Mouse (Mus musculus): ENCODE results near the gene Tmem115. TPM values are rescaled to one million over a fixed set of nuclear protein-coding genes. Genes with fewer than 3 reads are reported as not detected.
A peak's percentile ranks its signal among the peaks of the same experiment; 100 is the strongest.

Tmem115 gene
- polyA plus RNA-seq, 1 experiment: 43.4 TPM

- TF ChIP-seq TCF12 (IDR thresholded peaks at IDR 0.05; ENCODE audit: insufficient read depth, poor library complexity, severe bottlenecking) (no peak), POLR2AphosphoS2 (IDR thresholded peaks at IDR 0.05; ENCODE audit: insufficient read length, low read depth) (no peak), POLR2A (IDR thresholded peaks at IDR 0.05; ENCODE audit: insufficient read length, low read depth) (no peak), E2F4 (IDR thresholded peaks at IDR 0.05; ENCODE audit: insufficient read depth) (no peak), TCF3 (IDR thresholded peaks at IDR 0.05; ENCODE audit: insufficient read length, low read depth) (no peak), MYOD1 (IDR thresholded peaks at IDR 0.05; ENCODE audit: control insufficient read depth in 1 of 3, insufficient read length in 2 of 3, low read depth in 2 of 3) (no peak), SRF (IDR thresholded peaks at IDR 0.05; ENCODE audit: control insufficient read depth, insufficient read length, low read depth) (no peak), MYOG (IDR thresholded peaks at IDR 0.05; ENCODE audit: control insufficient read depth in 1 of 3, insufficient read depth in 1 of 3, insufficient read length in 2 of 3, low read depth in 2 of 3) (no peak), CEBPB (IDR thresholded peaks at IDR 0.05; ENCODE audit: insufficient read depth, poor library complexity, severe bottlenecking) (no peak), REST (IDR thresholded peaks at IDR 0.05; ENCODE audit: insufficient read depth, insufficient read length) (no peak), USF1 (IDR thresholded peaks at IDR 0.05; ENCODE audit: low read depth) (no peak), MAX (IDR thresholded peaks at IDR 0.05; ENCODE audit: low read depth) (no peak)
- H3K36me3 ChIP-seq (ENCODE audit: control insufficient read depth, insufficient read depth): no peaks in the 10 kb centered on the region
- H3ac ChIP-seq (ENCODE audit: control insufficient read depth, insufficient read length): no peak overlapping the region
- no peaks in the 10 kb centered on the region for H3K27me3 ChIP-seq (ENCODE audit: control insufficient read depth, insufficient read depth, insufficient read length)
- H3K79me2 ChIP-seq (ENCODE audit: control insufficient read depth, insufficient read depth): peaks cover 5% of the 10 kb centered on the region
- H3K4me3 ChIP-seq: no peak overlapping the region
- H3K4me2 ChIP-seq (ENCODE audit: low read depth): no peak overlapping the region
These were observed 48.8 kb downstream of the Tmem115 start for GRCm38 (mm10) chr9:107582509-107583062.

GRCm38 (mm10) chr9:107583174-107583573, 49.4 kb downstream of the Tmem115 start:
- TF ChIP-seq POLR2AphosphoS2 (IDR thresholded peaks at IDR 0.05; ENCODE audit: insufficient read length, low read depth): peak; percentile 24
- TF ChIP-seq MAX (IDR thresholded peaks at IDR 0.05; ENCODE audit: low read depth): no peak
- Histone ChIP-seq H3K79me2 (ENCODE audit: control insufficient read depth, insufficient read depth) (peaks cover 10% of the 10 kb centered on the region), H3ac (ENCODE audit: control insufficient read depth, insufficient read length) (no peak overlapping the region), H3K27me3 (ENCODE audit: control insufficient read depth, insufficient read depth, insufficient read length) (no peaks in the 10 kb centered on the region), H3K36me3 (ENCODE audit: control insufficient read depth, insufficient read depth) (no peaks in the 10 kb centered on the region), H3K4me3 (no peak overlapping the region), H3K4me2 (ENCODE audit: low read depth) (no peak overlapping the region)

DNA sequence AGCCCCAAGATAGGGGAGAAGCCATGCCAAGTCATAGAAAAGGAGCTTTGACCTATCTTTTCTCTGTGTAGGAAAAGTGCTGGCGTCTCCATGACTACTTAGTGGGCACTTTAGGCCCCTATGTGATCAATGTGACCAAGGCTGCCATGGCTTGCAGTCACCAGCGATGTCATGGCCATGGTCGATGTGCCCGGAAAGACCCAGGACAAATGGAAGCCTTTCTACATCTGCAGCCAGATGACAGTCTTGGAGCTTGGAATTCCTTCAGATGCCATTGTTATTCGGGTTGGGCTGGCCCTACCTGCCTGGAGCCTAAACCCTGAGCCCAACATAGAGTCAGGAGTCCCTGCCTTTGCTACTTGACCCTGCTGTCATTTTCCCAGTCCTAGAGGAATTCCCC, 52.8 kb downstream of the Tmem115 start:
- TF ChIP-seq MYOG (IDR thresholded peaks at IDR 0.05; ENCODE audit: control insufficient read depth in 1 of 3, insufficient read depth in 1 of 3, insufficient read length in 2 of 3, low read depth in 2 of 3) (no peak), MYOD1 (IDR thresholded peaks at IDR 0.05; ENCODE audit: control insufficient read depth in 1 of 3, insufficient read length in 2 of 3, low read depth in 2 of 3) (no peak), SRF (IDR thresholded peaks at IDR 0.05; ENCODE audit: control insufficient read depth, insufficient read length, low read depth) (no peak), POLR2A (IDR thresholded peaks at IDR 0.05; ENCODE audit: insufficient read length, low read depth) (no peak), REST (IDR thresholded peaks at IDR 0.05; ENCODE audit: insufficient read depth, insufficient read length) (no peak), POLR2AphosphoS2 (IDR thresholded peaks at IDR 0.05; ENCODE audit: insufficient read length, low read depth) (no peak), E2F4 (IDR thresholded peaks at IDR 0.05; ENCODE audit: insufficient read depth) (no peak), CEBPB (IDR thresholded peaks at IDR 0.05; ENCODE audit: insufficient read depth, poor library complexity, severe bottlenecking) (no peak), USF1 (IDR thresholded peaks at IDR 0.05; ENCODE audit: low read depth) (no peak), TCF3 (IDR thresholded peaks at IDR 0.05; ENCODE audit: insufficient read length, low read depth) (no peak), TCF12 (IDR thresholded peaks at IDR 0.05; ENCODE audit: insufficient read depth, poor library complexity, severe bottlenecking) (no peak), MAX (IDR thresholded peaks at IDR 0.05; ENCODE audit: low read depth) (no peak)
- H3K4me2 ChIP-seq (ENCODE audit: low read depth): peak overlapping the region; percentile 12

GRCm38 (mm10) chr9:107586974-107587832, 53.5 kb downstream of the Tmem115 start, which contains the start of gene Ifrd2:
Gene Ifrd2 (plus strand): TSS chr9:107587642.
- Histone ChIP-seq H3ac (ENCODE audit: control insufficient read depth, insufficient read length) (peak within 1 kb of the TSS; percentile 48), H3K27me3 (ENCODE audit: control insufficient read depth, insufficient read depth, insufficient read length) (no peaks in the 10 kb centered on the region), H3K36me3 (ENCODE audit: control insufficient read depth, insufficient read depth) (no peaks in the 10 kb centered on the region), H3K4me2 (ENCODE audit: low read depth) (peak within 1 kb of the TSS; percentile 88), H3K79me2 (ENCODE audit: control insufficient read depth, insufficient read depth) (peaks cover 14% of the 10 kb centered on the region), H3K4me3 (peak within 1 kb of the TSS; percentile 53)
- TF ChIP-seq USF1 (IDR thresholded peaks at IDR 0.05; ENCODE audit: low read depth) (no peak), CEBPB (IDR thresholded peaks at IDR 0.05; ENCODE audit: insufficient read depth, poor library complexity, severe bottlenecking) (no peak), POLR2AphosphoS2 (IDR thresholded peaks at IDR 0.05; ENCODE audit: insufficient read length, low read depth) (peak; percentile 88), MAX (IDR thresholded peaks at IDR 0.05; ENCODE audit: low read depth) (no peak), MYOD1 (IDR thresholded peaks at IDR 0.05; ENCODE audit: control insufficient read depth in 1 of 3, insufficient read length in 2 of 3, low read depth in 2 of 3) (no peak), TCF3 (IDR thresholded peaks at IDR 0.05; ENCODE audit: insufficient read length, low read depth) (no peak), REST (IDR thresholded peaks at IDR 0.05; ENCODE audit: insufficient read depth, insufficient read length) (no peak), MYOG (IDR thresholded peaks at IDR 0.05; ENCODE audit: control insufficient read depth in 1 of 3, insufficient read depth in 1 of 3, insufficient read length in 2 of 3, low read depth in 2 of 3) (no peak), POLR2A (IDR thresholded peaks at IDR 0.05; ENCODE audit: insufficient read length, low read depth) (peak; percentile 75), SRF (IDR thresholded peaks at IDR 0.05; ENCODE audit: control insufficient read depth, insufficient read length, low read depth) (no peak), E2F4 (IDR thresholded peaks at IDR 0.05; ENCODE audit: insufficient read depth) (peak; percentile 10), TCF12 (IDR thresholded peaks at IDR 0.05; ENCODE audit: insufficient read depth, poor library complexity, severe bottlenecking) (no peak)

More for the DNA sequence above, 52.8 kb downstream of the Tmem115 start:
- Histone ChIP-seq H3K79me2 (ENCODE audit: control insufficient read depth, insufficient read depth) (peaks cover 15% of the 10 kb centered on the region), H3K4me3 (peak overlapping the region; percentile 53), H3ac (ENCODE audit: control insufficient read depth, insufficient read length) (no peak overlapping the region), H3K36me3 (ENCODE audit: control insufficient read depth, insufficient read depth) (no peaks in the 10 kb centered on the region), H3K27me3 (ENCODE audit: control insufficient read depth, insufficient read depth, insufficient read length) (no peaks in the 10 kb centered on the region)
